Mouse (Mus musculus): ENCODE results near the gene Ttc28. TPM values are rescaled to one million over a fixed set of nuclear protein-coding genes. Genes with fewer than 3 reads are reported as not detected.

Gene Ttc28
- total RNA-seq, 1 experiment = 5.8 TPM

DNA sequence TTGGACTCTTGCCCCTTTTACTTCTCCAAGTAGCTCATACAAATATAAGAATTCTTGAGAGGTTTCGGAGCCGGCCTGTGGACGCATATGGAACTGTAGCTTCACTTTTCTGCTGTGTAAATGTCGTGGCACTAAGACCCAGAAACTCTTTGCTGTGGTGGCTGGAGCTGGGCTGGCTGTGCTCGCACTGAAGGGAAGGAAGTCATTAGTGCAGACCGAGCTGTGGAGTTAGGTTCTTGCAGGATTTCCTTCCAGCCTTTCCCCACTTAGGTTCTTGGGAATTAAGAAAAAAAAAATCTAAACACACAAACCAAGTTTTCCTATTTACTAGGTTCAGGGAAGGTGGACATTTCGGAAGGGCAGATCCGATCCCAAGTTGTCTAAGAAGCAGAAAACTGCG is 98.9 kb downstream of the Ttc28 start:
- no peak overlapping the region for H3K9ac ChIP-seq (ENCODE audit: insufficient read depth, low read depth, low read length, poor library complexity, severe bottlenecking)
- in situ Hi-C loops (cut with MboI; ENCODE audit: low sequenced_read_pairs in 2 of 2, unreplicated experiment in 2 of 2) = no loop called here
- no peak overlapping the region for H3K27ac ChIP-seq (ENCODE audit: insufficient read depth, low read depth, low read length, poor library complexity, severe bottlenecking)
- H3K4me3 ChIP-seq (ENCODE audit: insufficient read depth in 1 of 2, low read depth in 1 of 2, low read length in 2 of 2, poor library complexity in 1 of 2, severe bottlenecking in 1 of 2) = peak overlapping the region; percentile 77 to 88; a peak in 3 of 4 replicates
- TF ChIP-seq MAFK (IDR thresholded peaks at IDR 0.05; ENCODE audit: insufficient read depth, low read depth, low read length) (no peak), ZNF384 (IDR thresholded peaks at IDR 0.05; ENCODE audit: low read depth, low read length) (no peak), ZC3H11A (IDR thresholded peaks at IDR 0.05; ENCODE audit: borderline replicate concordance, low read depth, low read length) (no peak), HCFC1 (IDR thresholded peaks at IDR 0.05; ENCODE audit: borderline replicate concordance, insufficient read depth, low read length) (no peak), CHD2 (IDR thresholded peaks at IDR 0.05; ENCODE audit: low read depth, low read length) (no peak)
- H3K4me1 ChIP-seq (ENCODE audit: control insufficient read depth in 2 of 2, insufficient read depth in 2 of 2, low read length in 2 of 2, poor library complexity in 1 of 2) = peaks cover 0 to 4% of the 10 kb centered on the region in 2 experiments; a peak in 1 of 4 replicates
- H3K36me3 ChIP-seq (ENCODE audit: control insufficient read depth, insufficient read depth, low read length, poor library complexity, severe bottlenecking) = no peaks in the 10 kb centered on the region
- DNase-seq (ENCODE audit: low read depth, low spot score) = no peak
- H3K9me3 ChIP-seq (ENCODE audit: control insufficient read depth, insufficient read depth, low read depth, low read length) = no peaks in the 10 kb centered on the region

GRCm38 (mm10) chr5:110979011-110979860 is 99.6 kb downstream of the Ttc28 start:
- Histone ChIP-seq H3K4me3 (ENCODE audit: insufficient read depth in 1 of 2, low read depth in 1 of 2, low read length in 2 of 2, poor library complexity in 1 of 2, severe bottlenecking in 1 of 2) (peak overlapping the region; percentile 77 to 88), H3K36me3 (ENCODE audit: control insufficient read depth, insufficient read depth, low read length, poor library complexity, severe bottlenecking) (no peaks in the 10 kb centered on the region), H3K9me3 (ENCODE audit: control insufficient read depth, insufficient read depth, low read depth, low read length) (no peaks in the 10 kb centered on the region), H3K4me1 (ENCODE audit: control insufficient read depth in 2 of 2, insufficient read depth in 2 of 2, low read length in 2 of 2, poor library complexity in 1 of 2) (peaks cover 0 to 4% of the 10 kb centered on the region in 2 experiments; a peak in 1 of 4 replicates), H3K27ac (ENCODE audit: insufficient read depth, low read depth, low read length, poor library complexity, severe bottlenecking) (no peak overlapping the region), H3K9ac (ENCODE audit: insufficient read depth, low read depth, low read length, poor library complexity, severe bottlenecking) (peak overlapping the region; percentile 60)
- no peak for TF ChIP-seq ZNF384 (IDR thresholded peaks at IDR 0.05; ENCODE audit: low read depth, low read length)
- no peak for TF ChIP-seq ZC3H11A (IDR thresholded peaks at IDR 0.05; ENCODE audit: borderline replicate concordance, low read depth, low read length)
- 0 out of 2 replicates have a peak, but pooled peaks have one; percentile 29 for TF ChIP-seq MAFK (IDR thresholded peaks at IDR 0.05; ENCODE audit: insufficient read depth, low read depth, low read length)
- no peak for DNase-seq (ENCODE audit: low read depth, low spot score)
- in situ Hi-C loops (cut with MboI; ENCODE audit: low sequenced_read_pairs in 2 of 2, unreplicated experiment in 2 of 2) = no loop called here

DNA sequence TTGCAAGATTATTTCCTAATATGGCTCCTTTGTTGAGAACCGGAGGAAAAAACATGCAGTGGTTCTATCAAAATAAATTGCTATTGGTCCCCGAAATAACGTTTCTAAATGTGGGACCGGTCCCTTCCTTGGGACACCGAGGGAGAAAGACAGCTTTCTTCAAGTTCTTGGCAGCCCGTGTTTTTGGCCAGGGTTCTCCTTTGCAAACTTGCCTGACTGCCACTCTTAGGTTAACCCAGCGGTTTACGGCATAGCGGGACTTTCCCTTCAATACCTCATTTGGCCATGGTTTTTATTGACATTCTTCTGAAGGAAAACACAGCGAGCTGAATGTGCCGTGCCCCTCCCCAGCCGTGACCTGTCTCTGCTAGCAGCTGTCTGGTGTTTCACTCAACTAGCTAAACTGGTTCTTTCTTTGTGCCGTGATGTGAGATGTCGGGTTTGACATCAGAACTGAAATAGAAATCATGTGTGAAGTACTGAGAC is 100.3 kb downstream of the Ttc28 start:
- Histone ChIP-seq H3K9ac (ENCODE audit: insufficient read depth, low read depth, low read length, poor library complexity, severe bottlenecking) (peak overlapping the region; percentile 60), H3K36me3 (ENCODE audit: control insufficient read depth, insufficient read depth, low read length, poor library complexity, severe bottlenecking) (no peaks in the 10 kb centered on the region), H3K4me1 (ENCODE audit: control insufficient read depth in 2 of 2, insufficient read depth in 2 of 2, low read length in 2 of 2, poor library complexity in 1 of 2) (peaks cover 0 to 4% of the 10 kb centered on the region in 2 experiments; a peak in 1 of 4 replicates), H3K9me3 (ENCODE audit: control insufficient read depth, insufficient read depth, low read depth, low read length) (no peaks in the 10 kb centered on the region), H3K4me3 (ENCODE audit: insufficient read depth in 1 of 2, low read depth in 1 of 2, low read length in 2 of 2, poor library complexity in 1 of 2, severe bottlenecking in 1 of 2) (peak overlapping the region; percentile 74 to 77), H3K27ac (ENCODE audit: insufficient read depth, low read depth, low read length, poor library complexity, severe bottlenecking) (no peak overlapping the region)
- no peak for DNase-seq (ENCODE audit: low read depth, low spot score)
- in situ Hi-C loops (cut with MboI; ENCODE audit: low sequenced_read_pairs in 2 of 2, unreplicated experiment in 2 of 2) = no loop called here
- no peak for TF ChIP-seq HCFC1 (IDR thresholded peaks at IDR 0.05; ENCODE audit: borderline replicate concordance, insufficient read depth, low read length)
- no peak for TF ChIP-seq CHD2 (IDR thresholded peaks at IDR 0.05; ENCODE audit: low read depth, low read length)
- no peak for TF ChIP-seq ZC3H11A (IDR thresholded peaks at IDR 0.05; ENCODE audit: borderline replicate concordance, low read depth, low read length)
- TF ChIP-seq ZNF384 (IDR thresholded peaks at IDR 0.05; ENCODE audit: low read depth, low read length) = no peak
- no peak for TF ChIP-seq MAFK (IDR thresholded peaks at IDR 0.05; ENCODE audit: insufficient read depth, low read depth, low read length)

GRCm38 (mm10) chr5:110980576-110980975 is 101.0 kb downstream of the Ttc28 start:
- Histone ChIP-seq H3K9ac (ENCODE audit: insufficient read depth, low read depth, low read length, poor library complexity, severe bottlenecking) (no peak overlapping the region), H3K9me3 (ENCODE audit: control insufficient read depth, insufficient read depth, low read depth, low read length) (no peaks in the 10 kb centered on the region), H3K4me1 (ENCODE audit: control insufficient read depth in 2 of 2, insufficient read depth in 2 of 2, low read length in 2 of 2, poor library complexity in 1 of 2) (peaks cover 0 to 4% of the 10 kb centered on the region in 2 experiments; a peak in 1 of 4 replicates), H3K36me3 (ENCODE audit: control insufficient read depth, insufficient read depth, low read length, poor library complexity, severe bottlenecking) (no peaks in the 10 kb centered on the region), H3K27ac (ENCODE audit: insufficient read depth, low read depth, low read length, poor library complexity, severe bottlenecking) (no peak overlapping the region), H3K4me3 (ENCODE audit: insufficient read depth in 1 of 2, low read depth in 1 of 2, low read length in 2 of 2, poor library complexity in 1 of 2, severe bottlenecking in 1 of 2) (no peak overlapping the region)
- no peak for DNase-seq (ENCODE audit: low read depth, low spot score)
- TF ChIP-seq ZNF384 (IDR thresholded peaks at IDR 0.05; ENCODE audit: low read depth, low read length) (no peak), CHD2 (IDR thresholded peaks at IDR 0.05; ENCODE audit: low read depth, low read length) (no peak), HCFC1 (IDR thresholded peaks at IDR 0.05; ENCODE audit: borderline replicate concordance, insufficient read depth, low read length) (no peak), ZC3H11A (IDR thresholded peaks at IDR 0.05; ENCODE audit: borderline replicate concordance, low read depth, low read length) (no peak)
- in situ Hi-C loops (cut with MboI; ENCODE audit: low sequenced_read_pairs in 2 of 2, unreplicated experiment in 2 of 2) = no loop called here
